Mouse (Mus musculus) ES-E14 (cell line): Measurements from ENCODE around the gene Fam57a.

Experiments used
- CHD2 ChIP-seq: IDR thresholded peaks from 2 replicates; pipeline ENCODE4 v1.6.1; 2014; ENCODE audit warnings: mild to moderate bottlenecking, low read depth, low read length, inconsistent platforms
- HCFC1 ChIP-seq: IDR thresholded peaks from 2 replicates; pipeline ENCODE4 v1.6.1; 2012; ENCODE audit warnings: low read length, inconsistent platforms, borderline replicate concordance; ENCODE audit not compliant: insufficient read depth
- MAFK ChIP-seq: IDR thresholded peaks from 2 replicates; pipeline ENCODE4 v1.6.1; 2014; ENCODE audit warnings: mild to moderate bottlenecking, low read depth, low read length, inconsistent platforms; ENCODE audit not compliant: insufficient read depth
- ZC3H11A ChIP-seq: IDR thresholded peaks from 2 replicates; pipeline ENCODE4 v1.6.1; 2012; ENCODE audit warnings: low read depth, mild to moderate bottlenecking, inconsistent platforms, low read length, borderline replicate concordance
- ZNF384 ChIP-seq: IDR thresholded peaks from 2 replicates; pipeline ENCODE4 v1.6.1; 2012; ENCODE audit warnings: low read depth, low read length, inconsistent platforms

- TF ChIP-seq MAFK (no peak), ZNF384 (no peak), ZC3H11A (no peak), HCFC1 (0 out of 2 replicates have a peak, but pooled peaks have one; percentile 32), CHD2 (no peak)
These were observed at the start of gene Fam57a, which contains the start of gene Vps53 for GRCm38 (mm10) chr11:76179495-76180145.
